Mouse (Mus musculus) neural tube, embryonic 10.5 days (tissue): ENCODE measurements around the gene Gls2.
"Not testable (repeated sequence)": the region's sequence is repeated elsewhere in the genome, so short reads cannot be mapped to it uniquely, and the experiment has no call there.

Source experiments
- DNase-seq: peaks from one replicate; pipeline ENCODE4 v3.0.0-alpha.2; 2017; ENCODE audit warnings: low spot score; ENCODE audit errors: extremely low spot score

The Gls2 gene

GRCm38 (mm10) chr10:128194551-128195461 is 549 bp downstream of the Gls2 start:
- no peak for DNase-seq

GRCm38 (mm10) chr10:128201856-128202255 is 7.6 kb downstream of the Gls2 start:
- DNase-seq, result no peak

GRCm38 (mm10) chr10:128204941-128205340 is 10.7 kb downstream of the Gls2 start:
- no peak for DNase-seq

GRCm38 (mm10) chr10:128208326-128208725 is 14.1 kb downstream of the Gls2 start:
- DNase-seq, result no peak

GRCm38 (mm10) chr10:128209311-128210009 is 15.2 kb downstream of the Gls2 start:
- no peak for DNase-seq

- no peak for DNase-seq
Observed at GRCm38 (mm10) chr10:128210131-128210530, 15.9 kb downstream of the Gls2 start.

- no peak for DNase-seq
Observed at GRCm38 (mm10) chr10:128210954-128211353, 16.7 kb downstream of the Gls2 start.

GRCm38 (mm10) chr10:128211390-128212108 is 17.3 kb downstream of the Gls2 start, which contains the start of gene Spryd4:
Gene Spryd4, minus strand, starts transcription at chr10:128211807.
- peak; percentile 90 for DNase-seq

GRCm38 (mm10) chr10:128212148-128212547 is 17.9 kb downstream of the Gls2 start:
- DNase-seq, result no peak

GRCm38 (mm10) chr10:128212871-128213323 is 18.6 kb downstream of the Gls2 start:
- peak; percentile 62 for DNase-seq

- DNase-seq, result not testable (repeated sequence)
Observed at GRCm38 (mm10) chr10:128214112-128214511, 19.9 kb downstream of the Gls2 start.

GRCm38 (mm10) chr10:128214981-128215380 is 20.7 kb downstream of the Gls2 start:
- no peak for DNase-seq

GRCm38 (mm10) chr10:128218387-128219117 is 24.3 kb downstream of the Gls2 start:
- DNase-seq, result no peak

GRCm38 (mm10) chr10:128221533-128222286 is 27.5 kb downstream of the Gls2 start:
- DNase-seq, result no peak

- DNase-seq, result no peak
Observed at GRCm38 (mm10) chr10:128225064-128225463, 30.8 kb downstream of the Gls2 start.

- no peak for DNase-seq
Observed at GRCm38 (mm10) chr10:128225538-128225937, 31.3 kb downstream of the Gls2 start, which contains the start of gene Mip. Gene Mip, plus strand, starts transcription at chr10:128225838.

- no peak for DNase-seq
Observed at GRCm38 (mm10) chr10:128227592-128227991, 33.3 kb downstream of the Gls2 start.

- no peak for DNase-seq
Observed at GRCm38 (mm10) chr10:128228009-128228408, 33.8 kb downstream of the Gls2 start.

- no peak for DNase-seq
Observed at GRCm38 (mm10) chr10:128230582-128230981, 36.3 kb downstream of the Gls2 start.

GRCm38 (mm10) chr10:128231146-128231545 is 36.9 kb downstream of the Gls2 start:
- no peak for DNase-seq
